ENCODE assay signal across 8 mouse cellular contexts in the genomic region with DNA sequence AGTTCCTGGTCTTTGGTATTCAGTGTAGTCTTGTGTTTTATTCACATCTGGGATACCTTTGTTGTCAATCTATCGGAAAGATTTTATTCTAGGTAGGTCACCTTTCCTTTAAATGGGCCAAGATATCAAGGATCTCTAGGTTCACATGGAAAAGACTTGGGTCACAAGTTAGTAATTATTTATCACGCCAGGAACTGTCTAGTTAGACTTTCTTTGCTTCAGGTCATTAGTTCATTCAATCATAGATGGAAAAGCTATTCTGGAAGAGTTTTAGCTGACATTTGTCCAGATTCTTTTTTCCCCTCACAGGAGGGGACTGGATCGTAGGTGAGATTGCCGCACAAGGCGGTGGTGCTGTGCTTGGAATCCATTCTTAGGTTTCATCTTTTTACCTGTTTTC. TPM values are rescaled to one million over a fixed set of nuclear protein-coding genes. Genes with fewer than 3 reads are reported as not detected.
DNase-seq lines count a peak whose midpoint lies in the region; ATAC-seq and TF ChIP-seq lines count a peak whose summit lies in the region.

No protein-coding gene starts in this region.

- H3K27ac ChIP-seq in kidney, embryonic 14.5 days (ENCODE audit: low read depth, low read length) = no peak overlapping the region
- peak overlapping the region; percentile 83 for H3K27ac ChIP-seq in bone marrow macrophage, adult 2 months (ENCODE audit: insufficient read depth, low read depth, low read length)
- no peak overlapping the region; the same call in 1 of the 2 replicates for H3K27ac ChIP-seq in hindbrain, embryonic 12.5 days
- peak overlapping the region; percentile 97; the same call in 1 of the 2 replicates for H3K27ac ChIP-seq in midbrain, embryonic 13.5 days

- H3K4me3 ChIP-seq in kidney, embryonic 14.5 days (ENCODE audit: low read length) = peak overlapping the region; percentile 99
- H3K4me3 ChIP-seq in bone marrow macrophage, adult 2 months (ENCODE audit: insufficient read depth, low read length) = peak overlapping the region; percentile 60; the same call in 1 of the 2 replicates
- H3K4me3 ChIP-seq in hindbrain, embryonic 12.5 days = peak overlapping the region; percentile 98
- peak overlapping the region; percentile 76 for H3K4me3 ChIP-seq in midbrain, embryonic 13.5 days (replicated peaks)

- 23% methylated on average over 5 of the region's 5 CpGs for WGBS in kidney, embryonic 14.5 days
- whole genome bisulfite sequencing in hindbrain, embryonic 12.5 days = 23% methylated on average over 5 of the region's 5 CpGs
- 30% methylated on average over 5 of the region's 5 CpGs for WGBS in midbrain, embryonic 13.5 days

- peaks cover 3% of the 10 kb centered on the region; the same call in 1 of the 2 replicates for H3K27me3 ChIP-seq in kidney, embryonic 14.5 days (ENCODE audit: control insufficient read depth, insufficient read depth, low read length)
- H3K27me3 ChIP-seq in hindbrain, embryonic 12.5 days = peaks cover 18% of the 10 kb centered on the region
- H3K27me3 ChIP-seq in midbrain, embryonic 13.5 days = peaks cover 22% of the 10 kb centered on the region

- H3K9ac ChIP-seq in kidney, embryonic 14.5 days (ENCODE audit: low read depth, low read length) = peak overlapping the region; percentile 37; the same call in 1 of the 2 replicates
- H3K9ac ChIP-seq in hindbrain, embryonic 12.5 days = no peak overlapping the region
- peak overlapping the region; percentile 94; the same call in 1 of the 2 replicates for H3K9ac ChIP-seq in midbrain, embryonic 13.5 days (replicated peaks)

- H3K9me3 ChIP-seq in kidney, embryonic 14.5 days (ENCODE audit: control insufficient read depth, low read length) = no peaks in the 10 kb centered on the region
- no peaks in the 10 kb centered on the region for H3K9me3 ChIP-seq in hindbrain, embryonic 12.5 days (replicated peaks)
- H3K9me3 ChIP-seq in midbrain, embryonic 13.5 days = no peaks in the 10 kb centered on the region

- H3K36me3 ChIP-seq in kidney, embryonic 14.5 days (ENCODE audit: control insufficient read depth, insufficient read depth, low read length) = no peaks in the 10 kb centered on the region
- H3K36me3 ChIP-seq in hindbrain, embryonic 12.5 days = no peaks in the 10 kb centered on the region
- H3K36me3 ChIP-seq in midbrain, embryonic 13.5 days = no peaks in the 10 kb centered on the region

- H3K4me2 ChIP-seq in kidney, embryonic 14.5 days (replicated peaks; ENCODE audit: low read depth, low read length) = peak overlapping the region; percentile 78
- H3K4me2 ChIP-seq in hindbrain, embryonic 12.5 days (replicated peaks) = peak overlapping the region; percentile 97
- peak overlapping the region; percentile 96 for H3K4me2 ChIP-seq in midbrain, embryonic 13.5 days (replicated peaks)

- TF ChIP-seq POLR2A in bone marrow macrophage, adult 2 months (IDR thresholded peaks at IDR 0.05; ENCODE audit: borderline replicate concordance, low read depth, low read length) = no peak

- no peak for ATAC-seq in kidney, embryonic 14.5 days (ENCODE audit: low FRiP score, low TSS enrichment)
- 0 out of 2 replicates have a peak, but pooled peaks have one; percentile 2 for ATAC-seq in hindbrain, embryonic 12.5 days (ENCODE audit: low FRiP score)
- ATAC-seq in midbrain, embryonic 13.5 days = no peak

- no peak for TF ChIP-seq CTCF in bone marrow macrophage, adult 2 months (IDR thresholded peaks at IDR 0.05; ENCODE audit: low read depth, low read length)

- no peak for DNase-seq in kidney, adult 11 months
- DNase-seq in adrenal gland, postnatal 4 days (ENCODE audit: low spot score in 2 of 2) = no peak
- no peak for DNase-seq in ovary, postnatal 36 days (ENCODE audit: low spot score)
- DNase-seq in adrenal gland, adult 18-20 months (ENCODE audit: low spot score in 2 of 2) = no peak

- peaks cover 13% of the 10 kb centered on the region; the same call in 1 of the 2 replicates for H3K4me1 ChIP-seq in kidney, embryonic 14.5 days (ENCODE audit: control insufficient read depth, insufficient read depth, low read length)
- peaks cover 21% of the 10 kb centered on the region for H3K4me1 ChIP-seq in bone marrow macrophage, adult 2 months (ENCODE audit: control insufficient read depth, insufficient read depth, low read length)
- H3K4me1 ChIP-seq in hindbrain, embryonic 12.5 days = peaks cover 14% of the 10 kb centered on the region
- peaks cover 22% of the 10 kb centered on the region for H3K4me1 ChIP-seq in midbrain, embryonic 13.5 days (replicated peaks)

RNA-seq across cellular contexts. Expression of a gene that starts 0.5 kb away (rescaled TPM):
- 25.3 and 38.8 TPM in 2 replicates for polyA plus RNA-seq in kidney, embryonic 14.5 days (2014; fragmentation: Nextera tagmentation; extraction: Ambion mirVana)
- polyA plus RNA-seq in bone marrow macrophage, adult 2 months (2012; ENCODE audit: insufficient read depth, insufficient read length, missing spikeins) = 80.9 and 91.2 TPM in 2 replicates
- polyA plus RNA-seq in hindbrain, embryonic 12.5 days (2016; fragmentation: Nextera tagmentation; extraction: Ambion mirVana) = 61.5 and 70.5 TPM in 2 replicates
- polyA plus RNA-seq in midbrain, embryonic 13.5 days (2015; fragmentation: Nextera tagmentation; extraction: Ambion mirVana) = 53.7 and 55.0 TPM in 2 replicates
- total RNA-seq in adrenal gland, postnatal 4 days (2021) = 10 to 100 TPM; 88.5 to 90.0 TPM
- 10 to 100 TPM; 81.8 to 90.5 TPM for total RNA-seq in adrenal gland, adult 18-20 months (2021)

RNA-seq across cellular contexts. Expression of a gene that starts 40.3 kb away (rescaled TPM):
- 5.4 and 5.6 TPM in 2 replicates for polyA plus RNA-seq in kidney, embryonic 14.5 days (2014; fragmentation: Nextera tagmentation; extraction: Ambion mirVana)
- 21.0 and 21.2 TPM in 2 replicates for polyA plus RNA-seq in bone marrow macrophage, adult 2 months (2012; ENCODE audit: insufficient read depth, insufficient read length, missing spikeins)
- 8.1 and 8.4 TPM in 2 replicates for polyA plus RNA-seq in hindbrain, embryonic 12.5 days (2016; fragmentation: Nextera tagmentation; extraction: Ambion mirVana)
- 3.7 and 4.4 TPM in 2 replicates for polyA plus RNA-seq in midbrain, embryonic 13.5 days (2015; fragmentation: Nextera tagmentation; extraction: Ambion mirVana)
- 10 to 100 TPM; 57.5 to 61.5 TPM for total RNA-seq in adrenal gland, postnatal 4 days (2021)
- total RNA-seq in adrenal gland, adult 18-20 months (2021) = 10 to 100 TPM; 36.1 to 41.2 TPM

Comparison
In these comparisons a context has a peak if more than half of its experiments do, and no peak if none do; other contexts are left out.
1. H3K27ac ChIP-seq: peak in bone marrow macrophage, adult 2 months (single experiment) and midbrain, embryonic 13.5 days (single experiment); none in kidney, embryonic 14.5 days (single experiment) and hindbrain, embryonic 12.5 days (single experiment).
2. Peak in every context shown above with its lines, with median percentiles within 50 percentile points of each other: H3K4me2 ChIP-seq and H3K4me3 ChIP-seq.